Mouse (Mus musculus) bone marrow macrophage, adult 2 months (primary cell): ENCODE data around the gene March1.

ENCODE experiments used
- CTCF ChIP-seq: IDR thresholded peaks from 2 replicates; pipeline ENCODE4 v1.5.1; 2012; ENCODE audit warnings: low read depth, mild to moderate bottlenecking, low read length, moderate library complexity
- POLR2A ChIP-seq: IDR thresholded peaks from 2 replicates; pipeline ENCODE4 v1.6.1; 2012; ENCODE audit warnings: mild to moderate bottlenecking, low read depth, low read length, borderline replicate concordance

DNA sequence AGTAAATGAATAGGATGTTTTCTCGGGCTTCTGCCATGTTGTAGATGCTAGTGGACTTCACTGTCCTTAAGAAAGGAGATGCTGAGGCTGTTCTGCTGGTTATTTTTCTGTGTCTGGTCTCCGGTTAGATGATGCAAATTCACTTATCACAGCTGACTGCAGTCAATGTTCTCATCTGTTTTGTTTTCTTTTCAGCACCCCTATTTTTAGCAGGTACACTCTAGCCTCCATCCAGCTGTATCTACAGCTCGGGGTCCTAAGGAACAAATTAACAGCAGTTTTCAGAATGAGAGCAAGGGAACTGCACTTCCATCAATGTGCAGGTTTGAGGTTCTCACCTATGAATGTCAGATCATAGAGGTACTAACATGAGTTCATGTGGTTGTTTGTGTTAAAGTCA, 721.9 kb downstream of the March1 start:
- TF ChIP-seq CTCF (no peak), POLR2A (no peak)
